Mouse (Mus musculus): Measurements from ENCODE around the gene C1qa. TPM values are rescaled to one million over a fixed set of nuclear protein-coding genes. Genes with fewer than 3 reads are reported as not detected.

C1qa gene
- polyA plus RNA-seq, 1 experiment from 2014 or later, result 123 TPM

GRCm38 (mm10) chr4:136847166-136847565, 51.4 kb downstream of the C1qa start:
- ATAC-seq (no peak), DNase-seq (no peak)
- Histone ChIP-seq H3K27ac (ENCODE audit: low read depth) (no peak overlapping the region), H3K4me2 (ENCODE audit: low read depth, low read length) (no peak overlapping the region), H3K36me3 (replicated peaks; ENCODE audit: insufficient read depth, low read length) (no peaks in the 10 kb centered on the region), H3K4me1 (ENCODE audit: insufficient read depth) (no peaks in the 10 kb centered on the region), H3K27me3 (ENCODE audit: insufficient read depth, low read length) (no peaks in the 10 kb centered on the region), H3K9me3 (ENCODE audit: low read length) (no peaks in the 10 kb centered on the region), H3K4me3 (ENCODE audit: low read depth, low read length) (no peak overlapping the region), H3K9ac (replicated peaks) (no peak overlapping the region)
- TF ChIP-seq EP300 (IDR thresholded peaks at IDR 0.05; ENCODE audit: low read depth) (no peak), CTCF (IDR thresholded peaks at IDR 0.05; ENCODE audit: low read depth) (no peak)
- 81% methylated on average over 6 of the region's 6 CpGs for WGBS (ENCODE audit: insufficient replicate concordance)

Other genes with a start within 250 kb of the C1qa start
- 0.08 and 0.12 TPM in 2 replicates for gene Ephb2, start 62.8 kb downstream of the C1qa start, polyA plus RNA-seq (2015; fragmentation: Nextera tagmentation; extraction: Ambion mirVana)
- 196 and 200 TPM in 2 replicates for gene C1qb, start 12.6 kb downstream of the C1qa start, polyA plus RNA-seq (2015; fragmentation: Nextera tagmentation; extraction: Ambion mirVana)
- gene C1qc, start 5.7 kb downstream of the C1qa start, polyA plus RNA-seq (2015; fragmentation: Nextera tagmentation; extraction: Ambion mirVana), result 122 and 136 TPM in 2 replicates
- 0.11 TPM in 2 replicates for gene Epha8, start 58.0 kb upstream of the C1qa start, polyA plus RNA-seq (2015; fragmentation: Nextera tagmentation; extraction: Ambion mirVana)
- gene Zbtb40, start 150.0 kb upstream of the C1qa start, polyA plus RNA-seq (2015; fragmentation: Nextera tagmentation; extraction: Ambion mirVana), result 0.52 and 0.56 TPM in 2 replicates